Mouse (Mus musculus) heart, postnatal 0 days (tissue): ENCODE data around the gene Cstf2t. TPM values are rescaled to one million over a fixed set of nuclear protein-coding genes. Genes with fewer than 3 reads are reported as not detected.

Experiments used
- ATAC-seq: fragments of 200-750 bp; cut with Nextera tagmentation; 2 replicates; pipeline ENCODE4 v1.8.0; 2017; ENCODE audit warnings: low read depth, moderate number of reproducible peaks, moderate library complexity; ENCODE audit not compliant: insufficient read depth
- DNase-seq: peaks from one replicate; pipeline ENCODE4 v3.0.0-alpha.2; 2016; ENCODE audit warnings: low spot score
- H3K27ac ChIP-seq: fragments of 300-500 bp; sonication (generic); 2 replicates; pipeline ENCODE4 v1.5.1; 2014; ENCODE audit warnings: low read depth, mild to moderate bottlenecking
- H3K27me3 ChIP-seq: fragments of 300-500 bp; sonication (generic); 2 replicates; pipeline ENCODE4 v1.6.1; 2014; ENCODE audit warnings: low read length, mixed read lengths; ENCODE audit not compliant: control insufficient read depth, insufficient read depth
- H3K36me3 ChIP-seq: fragments of 300-500 bp; sonication (generic); replicated peaks from 2 replicates; pipeline ENCODE4 v1.6.1; 2014; ENCODE audit warnings: low read length, mixed read lengths; ENCODE audit not compliant: control insufficient read depth, insufficient read depth
- H3K4me1 ChIP-seq: fragments of 300-500 bp; sonication (generic); 2 replicates; pipeline ENCODE4 v1.6.1; 2014; ENCODE audit warnings: antibody characterized with exemption; ENCODE audit not compliant: control insufficient read depth, insufficient read depth
- H3K4me2 ChIP-seq: fragments of 300-500 bp; sonication (generic); 2 replicates; pipeline ENCODE4 v1.6.1; 2014; ENCODE audit warnings: low read depth, mild to moderate bottlenecking, low read length, moderate library complexity
- H3K4me3 ChIP-seq: fragments of 300-500 bp; sonication (generic); 2 replicates; pipeline ENCODE4 v1.5.1; 2014; ENCODE audit warnings: low read depth, low read length
- H3K9ac ChIP-seq: fragments of 300-500 bp; sonication (generic); replicated peaks from 2 replicates; pipeline ENCODE4 v1.6.1; 2014; ENCODE audit warnings: low read depth, low read length, mixed read lengths
- H3K9me3 ChIP-seq: fragments of 300-500 bp; sonication (generic); replicated peaks from 2 replicates; pipeline ENCODE4 v1.6.1; 2016; ENCODE audit warnings: low read length; ENCODE audit not compliant: control insufficient read depth
- CTCF ChIP-seq: IDR thresholded peaks from 2 replicates; pipeline ENCODE4 v1.5.1; 2016; ENCODE audit warnings: antibody characterized with exemption, control low read depth, low read depth
- EP300 ChIP-seq: IDR thresholded peaks from 2 replicates; pipeline ENCODE4 v1.6.1; 2016; ENCODE audit warnings: antibody characterized with exemption, low read depth
- WGBS: fragments of 180-500 bp; shearing (Covaris S2); extraction: QIAGEN DNeasy Blood & Tissue Kit; methylation state at CpG from one replicate; pipeline ENCODE4 v1.1.7; 2014; 5-methylcytosine and 5-hydroxymethylcytosine counted together
- polyA plus RNA-seq: library from polyadenylated mRNA; unstranded; fragments of >200 nt; fragmentation: Nextera tagmentation; extraction: Ambion mirVana; gene quantifications from 2 replicates; pipeline ENCODE4 v1.2.1, GENCODE M21; 2015
- total RNA-seq: library from RNA; depleted of rRNA; stranded (reverse); fragments of >200 nt; gene quantifications from 2 replicates; pipeline ENCODE4 v1.2.3, GENCODE M21; 2014; ENCODE audit warnings: low replicate concordance

Gene Cstf2t
- total and polyA plus RNA-seq, 2 experiments from 2014 or later, result 34.8 to 38.8 TPM

DNA sequence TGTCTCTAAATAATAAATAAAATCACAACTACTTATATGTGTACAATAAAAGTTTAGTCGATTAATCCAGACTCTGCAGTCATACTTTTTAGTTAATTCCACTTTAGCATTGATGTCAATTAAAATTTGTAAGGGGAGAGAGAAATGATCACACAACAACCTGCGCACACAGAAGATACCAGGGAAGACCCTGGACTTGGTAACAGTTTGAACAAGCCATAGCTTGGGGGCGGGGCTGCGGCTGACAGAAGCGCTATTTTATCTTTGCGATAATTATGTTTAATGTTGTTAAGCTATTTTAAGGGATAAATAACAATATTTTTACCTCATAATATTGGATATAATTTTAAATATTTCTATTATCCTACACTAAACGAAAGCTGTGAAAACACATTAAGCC is 411 bp upstream of the Cstf2t start:
- no peak for DNase-seq
- ATAC-seq, result no peak
- Histone ChIP-seq H3K9me3 (no peaks in the 10 kb centered on the region), H3K27ac (peak overlapping the region; percentile 73), H3K4me1 (peaks cover 20% of the 10 kb centered on the region), H3K36me3 (peaks cover 21% of the 10 kb centered on the region; the same call in 1 of the 2 replicates), H3K4me2 (peak overlapping the region; percentile 69), H3K27me3 (no peaks in the 10 kb centered on the region), H3K4me3 (peak overlapping the region; percentile 77), H3K9ac (peak overlapping the region; percentile 49)
- TF ChIP-seq CTCF, result no peak
- TF ChIP-seq EP300, result 0 out of 2 replicates have a peak, but pooled peaks have one; percentile 1
- WGBS, result 15% methylated on average over 7 of the region's 7 CpGs

DNA sequence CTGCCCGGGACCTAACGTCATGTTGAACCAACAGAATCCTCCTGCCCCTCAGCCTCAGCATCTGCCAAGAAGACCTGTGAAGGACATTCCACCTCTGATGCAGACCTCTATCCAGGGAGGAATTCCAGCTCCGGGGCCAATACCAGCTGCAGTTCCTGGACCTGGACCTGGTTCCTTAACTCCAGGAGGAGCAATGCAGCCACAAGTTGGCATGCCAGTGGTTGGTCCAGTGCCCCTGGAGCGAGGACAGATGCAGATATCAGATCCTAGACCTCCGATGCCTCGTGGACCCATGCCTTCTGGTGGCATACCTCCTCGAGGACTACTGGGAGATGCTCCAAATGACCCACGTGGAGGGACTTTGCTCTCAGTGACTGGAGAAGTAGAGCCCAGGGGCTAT is 1.1 kb downstream of the Cstf2t start:
- DNase-seq, result no peak
- Histone ChIP-seq H3K36me3 (peaks cover 21% of the 10 kb centered on the region; the same call in 1 of the 2 replicates), H3K4me1 (peaks cover 20% of the 10 kb centered on the region), H3K9ac (peak overlapping the region; percentile 85), H3K27ac (0 out of 2 replicates have a peak overlapping the region, but pooled peaks have one; percentile 91), H3K27me3 (no peaks in the 10 kb centered on the region), H3K9me3 (no peaks in the 10 kb centered on the region), H3K4me3 (peak overlapping the region; percentile 77), H3K4me2 (peak overlapping the region; percentile 83)
- no peak for ATAC-seq
- TF ChIP-seq CTCF (no peak), EP300 (no peak)
- 80% methylated on average over 8 of the region's 8 CpGs for WGBS

DNA sequence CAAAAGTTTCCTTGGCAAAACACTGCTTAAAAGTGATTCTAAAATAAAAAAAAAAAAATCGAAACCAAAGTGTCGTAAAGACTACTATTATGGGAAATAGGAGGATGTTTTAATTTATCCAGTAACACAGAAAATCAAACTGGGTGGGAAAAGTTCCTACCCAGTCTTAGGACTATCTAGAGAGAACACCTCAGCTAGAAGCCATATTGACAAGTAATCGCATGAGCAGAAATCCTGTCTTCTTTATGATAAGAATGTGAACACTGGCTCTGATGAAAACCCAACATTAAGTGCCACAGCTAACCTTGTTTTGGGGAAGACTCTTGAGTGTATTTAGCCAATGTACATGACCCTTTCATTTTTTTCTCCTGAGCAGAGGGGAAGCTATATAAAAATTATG is 15.2 kb downstream of the Cstf2t start:
- H3K36me3 ChIP-seq, result no peaks in the 10 kb centered on the region
- H3K4me2 ChIP-seq, result no peak overlapping the region
- H3K9ac ChIP-seq, result no peak overlapping the region
- no peak for ATAC-seq
- no peaks in the 10 kb centered on the region for H3K4me1 ChIP-seq
- TF ChIP-seq EP300, result no peak
- no peak for TF ChIP-seq CTCF
- H3K9me3 ChIP-seq, result no peaks in the 10 kb centered on the region
- H3K27me3 ChIP-seq, result no peaks in the 10 kb centered on the region
- no peak for DNase-seq
- H3K27ac ChIP-seq, result no peak overlapping the region
- no peak overlapping the region for H3K4me3 ChIP-seq
- WGBS, result 45% methylated on average over 3 of the region's 3 CpGs

DNA sequence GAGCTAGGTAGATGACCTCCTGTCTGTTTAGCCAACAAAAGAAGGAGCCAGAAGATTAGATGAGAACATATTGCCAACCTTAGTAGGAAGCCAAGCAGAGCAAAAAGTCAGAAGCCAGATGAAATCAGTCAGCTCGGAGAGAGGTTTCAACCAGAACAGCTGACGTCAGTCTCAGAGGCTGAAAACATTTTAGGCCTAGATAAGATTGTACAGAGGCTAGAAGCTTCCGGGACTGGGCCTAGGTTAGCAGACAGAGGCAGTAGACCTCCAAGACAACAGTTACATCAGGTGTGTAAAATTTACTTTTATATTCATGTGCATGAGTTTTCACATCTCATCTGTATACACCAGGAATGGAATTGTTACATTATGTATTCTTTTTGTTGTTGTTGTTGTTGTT is 16.7 kb downstream of the Cstf2t start:
- Histone ChIP-seq H3K4me3 (no peak overlapping the region), H3K4me2 (no peak overlapping the region), H3K27ac (no peak overlapping the region), H3K36me3 (no peaks in the 10 kb centered on the region), H3K9ac (no peak overlapping the region), H3K9me3 (no peaks in the 10 kb centered on the region), H3K4me1 (no peaks in the 10 kb centered on the region), H3K27me3 (no peaks in the 10 kb centered on the region)
- DNase-seq (no peak), ATAC-seq (no peak)
- 14% methylated on average over 3 of the region's 3 CpGs for WGBS
- TF ChIP-seq EP300, result no peak
- no peak for TF ChIP-seq CTCF

DNA sequence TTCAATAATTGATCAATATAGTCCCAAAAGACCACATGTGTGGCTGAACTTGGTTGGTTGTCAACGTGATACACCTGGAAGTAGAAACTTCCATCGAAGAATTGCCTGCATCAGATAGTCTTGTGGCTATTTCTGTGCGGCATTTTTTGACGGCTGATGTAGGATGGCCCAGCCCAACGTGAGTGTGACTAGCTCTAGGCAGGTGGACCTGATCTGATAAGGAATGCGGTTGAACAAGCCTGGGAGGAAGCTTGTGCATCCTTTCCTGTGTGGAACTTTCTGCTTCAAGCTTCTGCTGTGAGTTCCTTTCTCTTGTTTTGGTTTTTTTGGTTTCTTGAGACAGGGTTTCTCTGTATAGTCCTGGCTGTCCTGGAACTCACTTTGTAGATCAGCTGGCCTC is 22.1 kb downstream of the Cstf2t start:
- Histone ChIP-seq H3K36me3 (no peaks in the 10 kb centered on the region), H3K4me1 (no peaks in the 10 kb centered on the region), H3K27me3 (no peaks in the 10 kb centered on the region), H3K9ac (no peak overlapping the region), H3K4me3 (no peak overlapping the region), H3K4me2 (no peak overlapping the region), H3K27ac (no peak overlapping the region), H3K9me3 (no peaks in the 10 kb centered on the region)
- DNase-seq (no peak), ATAC-seq (no peak)
- 58% methylated on average over 6 of the region's 6 CpGs for WGBS
- no peak for TF ChIP-seq CTCF

GRCm38 (mm10) chr19:31106036-31106435 is 23.4 kb downstream of the Cstf2t start:
- Histone ChIP-seq H3K4me1 (no peaks in the 10 kb centered on the region), H3K9ac (no peak overlapping the region), H3K36me3 (no peaks in the 10 kb centered on the region), H3K4me3 (no peak overlapping the region), H3K9me3 (no peaks in the 10 kb centered on the region), H3K27ac (no peak overlapping the region), H3K27me3 (no peaks in the 10 kb centered on the region), H3K4me2 (no peak overlapping the region)
- ATAC-seq (no peak), DNase-seq (no peak)
- 59% methylated on average over 3 of the region's 3 CpGs for WGBS
- TF ChIP-seq CTCF (no peak), EP300 (no peak)
